Mouse (Mus musculus) limb, embryonic 12.5 days (tissue): Measurements from ENCODE around the gene Epop. TPM values are rescaled to one million over a fixed set of nuclear protein-coding genes. Genes with fewer than 3 reads are reported as not detected.

Source experiments
- ATAC-seq: fragments of 200-750 bp; cut with Nextera tagmentation; 2 replicates; pipeline ENCODE4 v1.8.0; 2017; ENCODE audit warnings: low read depth, moderate TSS enrichment; ENCODE audit not compliant: insufficient number of reproducible peaks, insufficient read depth, low FRiP score, low TSS enrichment
- H3K27ac ChIP-seq: fragments of 300-500 bp; sonication (generic); 2 replicates; pipeline ENCODE4 v1.5.1; 2016; ENCODE audit warnings: mild to moderate bottlenecking, moderate library complexity
- H3K27me3 ChIP-seq: fragments of 300-500 bp; sonication (generic); 2 replicates; pipeline ENCODE4 v1.6.1; 2016; ENCODE audit warnings: mild to moderate bottlenecking, moderate library complexity
- H3K36me3 ChIP-seq: fragments of 300-500 bp; sonication (generic); 2 replicates; pipeline ENCODE4 v1.6.1; 2016; ENCODE audit warnings: mild to moderate bottlenecking, moderate library complexity
- H3K4me1 ChIP-seq: fragments of 300-500 bp; sonication (generic); replicated peaks from 2 replicates; pipeline ENCODE4 v1.6.1; 2016
- H3K4me2 ChIP-seq: fragments of 300-500 bp; sonication (generic); 2 replicates; pipeline ENCODE4 v1.6.1; 2016; ENCODE audit warnings: mild to moderate bottlenecking, moderate library complexity
- H3K4me3 ChIP-seq: fragments of 300-500 bp; sonication (generic); replicated peaks from 2 replicates; pipeline ENCODE4 v1.5.1; 2016; ENCODE audit warnings: mild to moderate bottlenecking
- H3K9ac ChIP-seq: fragments of 300-500 bp; sonication (generic); replicated peaks from 2 replicates; pipeline ENCODE4 v1.6.1; 2016; ENCODE audit warnings: mild to moderate bottlenecking, moderate library complexity
- H3K9me3 ChIP-seq: fragments of 300-500 bp; sonication (generic); 2 replicates; pipeline ENCODE4 v1.6.1; 2016; ENCODE audit warnings: mild to moderate bottlenecking, moderate library complexity
- WGBS: fragments of 180-500 bp; shearing (Covaris S2); methylation state at CpG from one replicate; pipeline ENCODE4 v1.1.7; 2016; 5-methylcytosine and 5-hydroxymethylcytosine counted together
- polyA plus RNA-seq: library from polyadenylated mRNA; unstranded; fragments of >200 nt; fragmentation: Nextera tagmentation; extraction: Ambion mirVana; gene quantifications from 2 replicates; pipeline ENCODE4 v1.2.1, GENCODE M21; 2016

The Epop gene
- polyA plus RNA-seq, 1 experiment from 2014 or later, result 16.4 TPM

DNA sequence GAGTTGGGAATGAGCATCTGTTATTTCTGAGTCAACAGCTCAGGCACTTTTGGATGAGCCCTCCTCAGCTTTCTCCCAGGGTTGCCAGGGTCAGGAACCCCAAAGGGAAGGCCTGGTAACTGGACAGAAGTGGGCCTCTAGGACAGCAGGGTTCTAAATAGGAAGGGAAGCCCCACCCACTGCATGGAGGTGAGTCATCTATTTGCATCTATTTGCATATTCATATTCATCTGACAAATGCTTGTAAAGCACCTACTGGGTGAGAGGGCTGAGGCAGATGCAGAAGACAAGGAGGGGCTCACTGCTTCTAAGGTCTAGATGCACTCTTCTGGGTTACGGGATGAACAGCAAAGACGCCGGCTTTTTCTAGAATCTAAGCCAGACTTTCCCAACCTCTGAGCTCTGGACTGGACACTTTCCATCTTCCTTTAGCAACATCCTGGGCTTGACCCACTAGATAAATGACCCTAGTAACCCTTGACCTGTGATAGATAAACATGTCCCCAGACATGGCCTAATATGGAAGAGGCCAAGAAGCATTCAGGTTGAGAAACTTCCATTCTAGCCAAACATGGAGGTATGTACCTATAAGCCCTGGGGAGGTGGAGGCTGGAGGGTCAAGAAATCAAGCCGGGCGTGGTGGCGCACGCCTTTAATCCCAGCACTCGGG, 22.3 kb downstream of the Epop start:
- Histone ChIP-seq H3K4me1 (no peaks in the 10 kb centered on the region), H3K4me2 (no peak overlapping the region), H3K4me3 (no peak overlapping the region), H3K9ac (no peak overlapping the region), H3K27me3 (peaks cover 32% of the 10 kb centered on the region), H3K9me3 (no peaks in the 10 kb centered on the region), H3K27ac (no peak overlapping the region), H3K36me3 (no peaks in the 10 kb centered on the region)
- WGBS, result 94% methylated on average over 8 of the region's 8 CpGs
- no peak for ATAC-seq

DNA sequence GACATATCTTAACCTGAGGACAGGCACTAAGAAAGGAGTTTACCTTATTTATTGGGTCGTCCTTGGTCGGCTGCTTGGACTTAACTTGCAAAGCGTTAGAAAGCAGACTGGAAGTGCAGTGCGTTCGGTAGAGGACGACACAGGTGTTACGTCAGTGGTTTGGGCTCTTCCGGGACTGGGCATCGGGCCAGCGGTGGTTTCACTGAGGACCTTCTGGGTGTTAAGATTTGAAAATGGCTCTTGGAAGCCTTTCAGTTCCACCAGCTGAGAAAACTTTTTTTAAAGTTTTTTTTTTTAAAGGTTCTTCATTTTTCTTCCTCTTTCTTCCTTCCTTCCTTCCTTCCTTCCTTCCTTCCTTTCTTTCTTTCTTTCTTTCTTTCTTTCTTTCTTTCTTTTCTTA, 25.6 kb downstream of the Epop start:
- Histone ChIP-seq H3K4me1 (no peaks in the 10 kb centered on the region), H3K36me3 (no peaks in the 10 kb centered on the region), H3K9ac (no peak overlapping the region), H3K4me3 (no peak overlapping the region), H3K27me3 (peaks cover 19% of the 10 kb centered on the region), H3K27ac (no peak overlapping the region), H3K9me3 (0 out of 2 replicates have a peak, but pooled peaks cover 5% of the 10 kb centered on the region), H3K4me2 (no peak overlapping the region)
- 75% methylated on average over 10 of the region's 10 CpGs for WGBS
- ATAC-seq, result no peak

DNA sequence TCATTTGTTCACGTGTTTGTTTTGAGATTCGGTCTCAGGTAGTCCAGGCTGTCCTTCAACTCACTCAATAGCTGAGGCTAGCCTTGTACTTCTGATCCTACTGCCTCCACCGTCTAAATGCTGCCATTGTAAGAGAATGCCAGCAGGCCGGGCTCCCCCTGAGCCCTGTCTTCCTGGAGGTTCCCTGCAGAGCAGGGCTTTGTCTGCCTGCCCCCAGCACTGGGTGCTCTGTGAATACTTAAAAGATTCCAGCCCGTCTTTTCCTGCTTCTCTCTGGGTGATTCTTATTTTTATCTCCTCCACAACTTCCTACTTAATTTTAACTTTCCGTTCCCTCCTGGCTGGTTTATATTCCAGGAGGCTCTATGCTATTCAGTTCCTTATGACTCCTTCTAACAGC, 27.3 kb downstream of the Epop start:
- no peaks in the 10 kb centered on the region for H3K4me1 ChIP-seq
- H3K36me3 ChIP-seq, result no peaks in the 10 kb centered on the region
- 45% methylated on average over 6 of the region's 6 CpGs for WGBS
- no peak for ATAC-seq
- peaks cover 19% of the 10 kb centered on the region for H3K27me3 ChIP-seq
- H3K4me3 ChIP-seq, result no peak overlapping the region
- no peak overlapping the region for H3K27ac ChIP-seq
- no peak overlapping the region for H3K9ac ChIP-seq
- no peak overlapping the region for H3K4me2 ChIP-seq
- H3K9me3 ChIP-seq, result 0 out of 2 replicates have a peak, but pooled peaks cover 5% of the 10 kb centered on the region

DNA sequence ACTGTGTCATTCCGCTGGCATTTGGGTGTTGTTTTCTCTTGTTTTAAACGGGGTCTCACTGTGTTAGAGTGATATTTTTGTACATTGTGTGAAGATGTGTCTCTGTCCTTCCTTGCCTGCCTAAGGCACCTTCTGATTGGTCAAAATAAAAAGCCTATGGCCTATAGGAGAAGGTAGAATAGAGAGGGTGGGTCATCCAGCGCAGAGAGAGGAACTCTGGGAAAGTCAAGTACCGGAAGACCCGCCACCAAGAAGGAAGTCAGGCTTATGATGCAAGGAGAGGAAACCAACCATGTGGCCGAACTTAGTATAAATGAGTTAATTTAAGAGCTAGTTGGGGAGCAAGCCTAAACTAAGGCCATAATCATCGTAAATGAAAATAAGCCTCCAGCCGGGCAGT, 30.4 kb downstream of the Epop start:
- Histone ChIP-seq H3K4me1 (no peaks in the 10 kb centered on the region), H3K4me2 (no peak overlapping the region), H3K9ac (no peak overlapping the region), H3K4me3 (no peak overlapping the region), H3K27ac (no peak overlapping the region), H3K9me3 (0 out of 2 replicates have a peak, but pooled peaks cover 5% of the 10 kb centered on the region), H3K27me3 (peaks cover 13% of the 10 kb centered on the region; the same call in 1 of the 2 replicates), H3K36me3 (no peaks in the 10 kb centered on the region)
- ATAC-seq, result no peak
- WGBS, result 90% methylated on average over 8 of the region's 8 CpGs

DNA sequence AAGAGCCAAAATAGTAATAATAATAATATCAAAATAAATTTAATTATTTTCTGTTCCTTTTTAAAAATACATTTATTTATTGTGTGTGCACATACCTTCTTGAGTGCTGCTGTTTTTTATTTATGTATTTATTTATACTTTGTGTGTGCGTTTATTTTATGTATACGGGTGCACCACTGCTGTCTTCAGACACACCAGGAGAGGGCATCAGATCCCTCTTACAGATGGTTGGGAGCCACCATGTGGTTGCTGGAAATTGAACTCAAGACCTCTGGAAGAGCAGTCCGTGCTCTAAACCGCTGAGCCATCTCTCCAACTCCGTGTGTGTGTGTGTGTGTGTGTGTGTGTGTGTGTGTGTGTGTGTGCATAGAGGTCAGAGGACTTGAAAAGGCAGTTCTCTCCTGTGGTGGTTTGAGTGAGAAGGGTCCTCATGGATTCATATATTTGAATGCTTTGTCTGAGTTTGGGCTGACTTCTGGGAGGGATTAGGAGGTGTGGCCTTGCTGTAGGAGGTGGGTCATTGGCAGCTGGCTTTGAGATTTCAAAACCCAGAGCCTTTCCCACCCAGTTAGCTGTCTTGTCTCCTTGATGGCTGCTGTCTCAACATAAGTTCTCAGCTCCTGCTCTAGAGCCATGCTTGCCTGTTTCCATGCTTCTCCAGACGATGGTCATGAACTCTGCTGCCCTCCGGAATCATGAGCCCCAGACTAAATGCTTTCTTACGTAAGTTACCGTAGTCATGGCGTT, 31.4 kb downstream of the Epop start:
- Histone ChIP-seq H3K9me3 (0 out of 2 replicates have a peak, but pooled peaks cover 5% of the 10 kb centered on the region), H3K27me3 (peaks cover 5% of the 10 kb centered on the region; the same call in 1 of the 2 replicates), H3K27ac (no peak overlapping the region), H3K4me3 (no peak overlapping the region), H3K9ac (no peak overlapping the region), H3K36me3 (no peaks in the 10 kb centered on the region), H3K4me1 (no peaks in the 10 kb centered on the region), H3K4me2 (no peak overlapping the region)
- ATAC-seq, result no peak
- WGBS, result 76% methylated on average over 10 of the region's 10 CpGs

DNA sequence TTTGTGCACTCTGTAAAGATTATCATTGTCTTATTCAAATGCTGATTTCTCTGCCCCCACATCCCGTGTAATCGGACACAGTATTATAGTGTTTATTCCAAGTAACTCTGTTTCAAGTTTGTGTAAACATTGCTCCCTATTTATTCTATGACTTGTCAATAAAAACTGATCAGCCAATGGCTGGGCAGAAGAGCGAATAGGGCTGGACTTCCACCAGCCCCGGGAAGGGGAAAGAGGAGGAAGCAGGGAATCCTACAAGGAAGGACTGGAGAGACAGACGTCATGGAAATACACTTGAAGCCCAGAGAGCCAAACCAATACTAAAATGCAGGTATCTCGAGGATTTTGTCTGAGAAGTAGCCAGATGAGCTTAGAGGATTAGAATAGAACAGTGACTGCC, 35.4 kb downstream of the Epop start:
- no peak for ATAC-seq
- Histone ChIP-seq H3K9ac (no peak overlapping the region), H3K27ac (no peak overlapping the region), H3K4me1 (peaks cover 10% of the 10 kb centered on the region), H3K36me3 (no peaks in the 10 kb centered on the region), H3K27me3 (peaks cover 6% of the 10 kb centered on the region), H3K9me3 (no peaks in the 10 kb centered on the region), H3K4me3 (no peak overlapping the region), H3K4me2 (no peak overlapping the region)
- 46% methylated on average over 6 of the region's 6 CpGs for WGBS

DNA sequence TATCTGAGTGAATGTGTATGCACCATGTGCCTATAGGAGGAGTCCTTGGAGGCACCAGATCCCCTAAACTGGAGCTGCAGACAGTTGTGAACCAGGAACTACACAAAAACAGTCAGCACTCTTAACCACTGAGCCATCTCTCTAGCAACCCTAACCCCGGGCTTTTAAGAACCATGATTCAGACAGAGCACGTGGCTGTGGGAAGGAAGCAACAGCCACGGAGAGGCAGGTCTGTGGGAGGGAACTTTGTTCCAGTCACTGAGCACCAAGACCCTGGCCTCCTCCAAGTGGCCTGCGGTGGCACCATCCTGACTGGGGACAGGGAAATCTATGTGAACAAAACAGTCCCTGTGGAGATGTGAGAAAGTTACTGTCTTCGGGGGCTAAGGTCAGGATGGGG, 37.6 kb downstream of the Epop start:
- H3K27ac ChIP-seq, result no peak overlapping the region
- no peak for ATAC-seq
- WGBS, result 61% methylated on average over 5 of the region's 5 CpGs
- H3K27me3 ChIP-seq, result peaks cover 6% of the 10 kb centered on the region
- H3K4me2 ChIP-seq, result no peak overlapping the region
- H3K4me1 ChIP-seq, result peaks cover 11% of the 10 kb centered on the region
- H3K9me3 ChIP-seq, result no peaks in the 10 kb centered on the region
- no peaks in the 10 kb centered on the region for H3K36me3 ChIP-seq
- no peak overlapping the region for H3K9ac ChIP-seq
- no peak overlapping the region for H3K4me3 ChIP-seq

DNA sequence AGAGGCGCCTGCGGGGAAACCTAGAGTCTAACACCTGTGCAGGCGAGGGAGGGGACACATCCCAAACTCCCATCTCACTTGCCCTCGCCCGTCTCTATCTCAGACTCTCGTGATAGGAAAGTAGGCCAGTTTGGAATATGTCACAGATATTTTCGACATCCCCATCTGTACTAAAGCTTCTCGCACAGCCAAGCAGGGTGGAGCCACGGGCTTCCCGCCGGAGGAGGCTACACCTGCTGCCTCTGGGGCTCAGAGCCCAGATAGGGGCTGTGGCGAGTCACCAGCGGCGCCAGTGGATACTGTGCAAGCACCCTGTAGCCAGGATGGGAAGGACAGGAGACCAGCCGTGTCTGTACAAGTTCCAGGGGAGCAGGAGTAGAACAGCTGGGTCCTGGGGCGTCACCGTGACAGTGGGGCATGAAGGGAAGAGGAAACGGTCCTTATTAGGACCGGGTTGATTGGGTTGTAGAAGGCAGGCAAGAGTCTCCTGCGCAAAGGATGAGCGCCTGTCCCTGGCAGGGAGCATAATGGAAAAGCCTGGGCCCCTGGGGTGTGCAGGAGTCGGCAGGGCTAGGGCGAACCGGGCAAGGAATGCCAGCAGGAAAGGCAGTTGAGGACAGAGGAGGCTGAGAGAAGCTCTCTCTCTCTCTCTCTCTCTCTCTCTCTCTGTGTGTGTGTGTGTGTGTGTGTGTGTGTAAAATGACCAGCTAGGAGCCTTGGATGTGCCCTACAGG, 39.1 kb downstream of the Epop start:
- 45% methylated on average over 24 of the region's 24 CpGs for WGBS
- H3K9me3 ChIP-seq, result no peaks in the 10 kb centered on the region
- 0 out of 2 replicates have a peak overlapping the region, but pooled peaks have one; percentile 4 for H3K9ac ChIP-seq
- peaks cover 11% of the 10 kb centered on the region for H3K4me1 ChIP-seq
- H3K4me3 ChIP-seq, result no peak overlapping the region
- no peaks in the 10 kb centered on the region for H3K36me3 ChIP-seq
- H3K4me2 ChIP-seq, result no peak overlapping the region
- ATAC-seq, result no peak
- H3K27ac ChIP-seq, result no peak overlapping the region
- H3K27me3 ChIP-seq, result peaks cover 6% of the 10 kb centered on the region

DNA sequence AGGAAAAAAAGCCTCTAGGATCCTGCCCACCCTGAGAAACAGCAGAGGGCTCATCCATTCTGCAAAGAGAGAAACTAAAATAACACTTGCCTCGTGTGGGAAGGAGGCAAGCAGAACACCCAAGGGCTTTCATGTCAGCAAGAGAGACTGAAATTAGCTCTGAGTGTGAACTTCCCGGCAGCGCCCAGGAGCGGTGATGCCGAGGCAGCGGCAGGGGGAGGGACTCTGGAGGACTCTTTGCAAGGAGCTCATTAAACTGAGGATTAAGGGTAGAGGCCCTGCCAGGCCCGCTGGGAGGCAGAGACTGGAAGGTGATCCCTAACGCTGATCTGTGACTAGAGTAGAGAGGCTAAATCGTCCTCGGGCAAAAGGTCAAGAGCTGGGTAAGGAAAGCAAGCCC, 40.3 kb downstream of the Epop start:
- Histone ChIP-seq H3K4me2 (peak overlapping the region; percentile 24), H3K4me3 (no peak overlapping the region)
- ATAC-seq, result no peak

DNA sequence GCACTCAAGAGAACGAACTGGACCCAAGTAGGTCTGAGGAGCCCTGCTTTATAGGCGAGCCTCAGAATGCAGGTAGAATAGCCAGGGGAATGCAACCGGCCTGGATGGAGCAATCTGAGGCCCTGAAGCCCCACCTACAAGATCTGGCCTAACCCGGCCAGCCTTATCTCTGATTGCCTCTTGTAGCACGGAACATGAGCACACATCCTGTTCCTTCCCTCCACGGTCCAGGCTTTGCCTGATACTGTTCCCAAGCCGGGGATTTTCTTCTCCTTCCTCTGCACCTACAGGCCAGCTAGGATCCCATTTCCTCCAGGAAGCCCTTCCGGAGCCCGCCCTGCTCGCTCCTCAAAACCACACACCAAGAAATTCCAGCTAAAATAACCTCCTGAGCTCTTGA, 43.6 kb downstream of the Epop start:
- no peak overlapping the region for H3K27ac ChIP-seq
- no peak overlapping the region for H3K4me2 ChIP-seq
- 57% methylated on average over 10 of the region's 10 CpGs for WGBS
- H3K9ac ChIP-seq, result no peak overlapping the region
- no peaks in the 10 kb centered on the region for H3K36me3 ChIP-seq
- H3K9me3 ChIP-seq, result no peaks in the 10 kb centered on the region
- H3K4me3 ChIP-seq, result no peak overlapping the region
- H3K4me1 ChIP-seq, result peaks cover 11% of the 10 kb centered on the region
- ATAC-seq, result no peak
- peaks cover 7% of the 10 kb centered on the region for H3K27me3 ChIP-seq

More for the DNA sequence above, 40.3 kb downstream of the Epop start:
- 1% methylated on average over 10 of the region's 10 CpGs for WGBS
- Histone ChIP-seq H3K36me3 (no peaks in the 10 kb centered on the region), H3K9ac (no peak overlapping the region), H3K4me1 (peaks cover 11% of the 10 kb centered on the region), H3K9me3 (no peaks in the 10 kb centered on the region), H3K27ac (no peak overlapping the region), H3K27me3 (peaks cover 6% of the 10 kb centered on the region)

DNA sequence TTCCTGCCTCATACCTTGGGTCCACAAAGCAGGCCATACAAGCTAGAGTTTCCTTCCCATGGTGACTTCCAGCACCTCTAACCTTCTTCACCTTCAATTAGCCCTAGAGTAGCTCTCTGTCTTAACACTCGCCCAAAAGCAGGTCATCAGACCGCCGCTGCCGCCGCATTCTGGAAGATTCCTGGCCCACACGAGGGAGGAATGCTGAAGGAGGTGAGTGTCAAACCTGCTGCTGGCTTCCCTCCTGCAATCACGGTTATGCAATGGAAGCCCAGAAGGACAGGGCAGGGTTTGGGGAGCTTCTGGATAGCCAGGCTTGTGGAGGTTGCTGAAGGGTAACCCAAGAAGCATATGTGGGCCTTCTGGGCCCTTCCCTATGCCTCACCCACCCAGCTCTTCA, 45.0 kb downstream of the Epop start:
- Histone ChIP-seq H3K27ac (no peak overlapping the region), H3K4me2 (no peak overlapping the region), H3K9ac (no peak overlapping the region), H3K36me3 (no peaks in the 10 kb centered on the region), H3K4me3 (no peak overlapping the region), H3K9me3 (no peaks in the 10 kb centered on the region), H3K4me1 (peaks cover 5% of the 10 kb centered on the region), H3K27me3 (peaks cover 12% of the 10 kb centered on the region; the same call in 1 of the 2 replicates)
- WGBS, result 60% methylated on average over 7 of the region's 7 CpGs
- no peak for ATAC-seq
